Mouse (Mus musculus): ENCODE measurements at regions not wholly inside any gene's neighbourhood (a gene's known extent, or its start where the extent isn't known, plus 50 kb on each side); places are given as distances from the start of the nearest gene placed in this dataset.

DNA sequence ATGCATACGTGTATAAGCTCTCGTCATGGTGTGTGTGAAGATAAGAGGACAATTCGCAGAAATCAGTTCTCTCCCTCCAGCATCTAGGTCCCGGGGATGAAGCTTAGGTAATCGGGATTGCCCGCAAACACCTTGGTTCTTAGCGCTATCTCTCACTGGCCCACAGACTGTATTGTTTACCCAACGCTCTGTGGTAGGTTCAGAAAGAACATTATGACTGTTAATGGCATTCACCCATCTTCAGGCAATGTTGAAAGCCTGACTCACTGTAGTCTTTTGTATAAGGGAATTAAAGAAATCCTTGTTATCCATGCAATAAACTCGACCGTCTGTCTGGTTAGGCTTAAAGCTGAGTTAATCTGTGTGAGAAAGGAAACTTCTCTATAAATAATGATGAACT lies 84.4 kb upstream of the Tgfbr2 start:
- H3K4me3 ChIP-seq (replicated peaks; ENCODE audit: extremely low read depth, low read depth, low read length): no peak overlapping the region
- WGBS: 73% methylated on average over 10 of the region's 10 CpGs
- TF ChIP-seq CTCF (IDR thresholded peaks at IDR 0.05; ENCODE audit: insufficient read depth, low read length) (no peak), POLR2A (IDR thresholded peaks at IDR 0.05; ENCODE audit: borderline replicate concordance, extremely low read depth, low read depth, low read length) (no peak)
- H3K4me1 ChIP-seq (ENCODE audit: control insufficient read depth, insufficient read depth, low read length): no peaks in the 10 kb centered on the region
- DNase-seq: no peak

DNA sequence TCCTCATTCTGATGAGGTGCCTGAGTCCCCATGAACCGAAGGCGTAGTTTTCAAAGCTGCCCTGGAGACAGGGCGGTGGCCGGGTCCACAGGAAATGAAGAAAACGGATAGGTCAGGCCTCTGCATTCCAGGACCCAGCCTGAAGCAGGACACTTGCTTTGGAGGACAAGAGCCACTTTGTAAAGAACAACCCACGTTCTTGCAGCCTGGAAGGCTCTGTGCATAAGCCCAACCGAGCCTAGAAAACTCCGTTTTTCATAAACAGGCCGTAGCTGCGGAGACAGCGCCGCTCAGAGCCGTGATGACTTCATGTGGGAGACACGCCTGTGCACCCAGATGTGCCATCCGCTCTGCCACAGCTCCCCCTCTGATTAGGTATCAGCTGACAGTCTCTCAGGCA lies 78.4 kb upstream of the Tgfbr2 start:
- WGBS: 50% methylated on average over 15 of the region's 15 CpGs
- DNase-seq: peak; percentile 40
- H3K4me1 ChIP-seq (ENCODE audit: control insufficient read depth, insufficient read depth, low read length): peaks cover 3% of the 10 kb centered on the region; the same call in 1 of the 2 replicates
- TF ChIP-seq CTCF (IDR thresholded peaks at IDR 0.05; ENCODE audit: insufficient read depth, low read length) (no peak), POLR2A (IDR thresholded peaks at IDR 0.05; ENCODE audit: borderline replicate concordance, extremely low read depth, low read depth, low read length) (no peak)
- H3K4me3 ChIP-seq (replicated peaks; ENCODE audit: extremely low read depth, low read depth, low read length): no peak overlapping the region

GRCm38 (mm10) chr9:116252788-116253187 lies 77.6 kb upstream of the Tgfbr2 start:
- TF ChIP-seq CTCF (IDR thresholded peaks at IDR 0.05; ENCODE audit: insufficient read depth, low read length) (no peak), POLR2A (IDR thresholded peaks at IDR 0.05; ENCODE audit: borderline replicate concordance, extremely low read depth, low read depth, low read length) (no peak)
- WGBS: 83% methylated on average over 8 of the region's 8 CpGs
- no peak overlapping the region for H3K4me3 ChIP-seq (replicated peaks; ENCODE audit: extremely low read depth, low read depth, low read length)

DNA sequence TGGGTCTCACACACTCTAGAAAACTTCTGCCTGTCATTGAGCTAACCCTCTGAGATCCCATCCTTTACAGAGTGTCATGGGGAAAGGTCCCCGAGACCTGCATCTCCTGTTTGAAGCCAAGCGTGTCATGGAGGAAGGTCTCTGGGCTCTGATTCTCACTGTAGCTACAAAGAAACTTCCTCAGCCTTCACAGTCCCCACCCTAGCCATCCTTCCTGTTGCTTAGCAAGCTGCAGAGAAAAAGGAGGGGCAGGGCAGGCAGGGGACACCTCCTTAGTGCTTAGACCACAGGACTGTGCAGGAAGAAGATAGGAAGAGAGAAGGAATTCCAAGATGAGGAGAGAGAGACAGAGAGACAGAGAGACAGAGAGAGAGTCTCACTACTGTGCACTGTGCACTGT lies 74.6 kb upstream of the Tgfbr2 start:
- TF ChIP-seq POLR2A (IDR thresholded peaks at IDR 0.05; ENCODE audit: borderline replicate concordance, extremely low read depth, low read depth, low read length): no peak
- no peak for TF ChIP-seq CTCF (IDR thresholded peaks at IDR 0.05; ENCODE audit: insufficient read depth, low read length)
- DNase-seq: no peak

More at GRCm38 (mm10) chr9:116252788-116253187, 77.6 kb upstream of the Tgfbr2 start:
- H3K4me1 ChIP-seq (ENCODE audit: control insufficient read depth, insufficient read depth, low read length): peaks cover 3% of the 10 kb centered on the region; the same call in 1 of the 2 replicates
- no peak for DNase-seq

DNA sequence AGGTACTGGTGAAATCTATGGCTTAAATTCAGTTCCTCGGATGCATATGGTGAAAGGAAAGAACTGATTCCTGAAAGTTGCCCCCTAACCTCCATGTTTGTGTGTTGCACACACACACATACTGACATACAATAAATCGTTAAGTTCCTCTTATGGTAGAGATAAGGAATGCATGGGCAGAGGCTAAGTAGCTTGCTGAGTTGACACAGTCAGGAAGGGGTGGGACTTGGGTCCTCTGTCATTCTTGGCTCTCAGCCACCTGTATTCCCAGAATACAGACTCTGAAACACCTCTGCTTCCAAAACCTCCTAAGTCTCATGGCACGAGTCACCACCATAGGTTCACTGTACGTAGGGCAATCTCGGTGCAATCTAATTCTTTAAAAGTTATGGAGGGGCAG lies 70.0 kb upstream of the Tgfbr2 start:
- no peak for TF ChIP-seq CTCF (IDR thresholded peaks at IDR 0.05; ENCODE audit: insufficient read depth, low read length)
- no peak for TF ChIP-seq POLR2A (IDR thresholded peaks at IDR 0.05; ENCODE audit: borderline replicate concordance, extremely low read depth, low read depth, low read length)
- no peak for DNase-seq
- 48% methylated on average over 5 of the region's 5 CpGs for WGBS
- Histone ChIP-seq H3K4me1 (ENCODE audit: control insufficient read depth, insufficient read depth, low read length) (peaks cover 10% of the 10 kb centered on the region), H3K4me3 (replicated peaks; ENCODE audit: extremely low read depth, low read depth, low read length) (no peak overlapping the region)

More for the DNA sequence above, 74.6 kb upstream of the Tgfbr2 start:
- Histone ChIP-seq H3K4me1 (ENCODE audit: control insufficient read depth, insufficient read depth, low read length) (peaks cover 6% of the 10 kb centered on the region; the same call in 1 of the 2 replicates), H3K4me3 (replicated peaks; ENCODE audit: extremely low read depth, low read depth, low read length) (no peak overlapping the region)
- WGBS: 38% methylated on average over 2 of the region's 2 CpGs

GRCm38 (mm10) chr9:116244619-116244899 lies 69.4 kb upstream of the Tgfbr2 start:
- no peak for DNase-seq
- TF ChIP-seq CTCF (IDR thresholded peaks at IDR 0.05; ENCODE audit: insufficient read depth, low read length): no peak
- no peak for TF ChIP-seq POLR2A (IDR thresholded peaks at IDR 0.05; ENCODE audit: borderline replicate concordance, extremely low read depth, low read depth, low read length)
- H3K4me1 ChIP-seq (ENCODE audit: control insufficient read depth, insufficient read depth, low read length): peaks cover 10% of the 10 kb centered on the region
- H3K4me3 ChIP-seq (replicated peaks; ENCODE audit: extremely low read depth, low read depth, low read length): no peak overlapping the region
- WGBS: 89% methylated on average over 1 of the region's 1 CpGs

GRCm38 (mm10) chr9:116243775-116244618 lies 68.8 kb upstream of the Tgfbr2 start:
- Histone ChIP-seq H3K4me1 (ENCODE audit: control insufficient read depth, insufficient read depth, low read length) (peaks cover 10% of the 10 kb centered on the region), H3K4me3 (replicated peaks; ENCODE audit: extremely low read depth, low read depth, low read length) (no peak overlapping the region)
- DNase-seq: no peak
- 85% methylated on average over 8 of the region's 8 CpGs for WGBS
- no peak for TF ChIP-seq POLR2A (IDR thresholded peaks at IDR 0.05; ENCODE audit: borderline replicate concordance, extremely low read depth, low read depth, low read length)
- no peak for TF ChIP-seq CTCF (IDR thresholded peaks at IDR 0.05; ENCODE audit: insufficient read depth, low read length)

DNA sequence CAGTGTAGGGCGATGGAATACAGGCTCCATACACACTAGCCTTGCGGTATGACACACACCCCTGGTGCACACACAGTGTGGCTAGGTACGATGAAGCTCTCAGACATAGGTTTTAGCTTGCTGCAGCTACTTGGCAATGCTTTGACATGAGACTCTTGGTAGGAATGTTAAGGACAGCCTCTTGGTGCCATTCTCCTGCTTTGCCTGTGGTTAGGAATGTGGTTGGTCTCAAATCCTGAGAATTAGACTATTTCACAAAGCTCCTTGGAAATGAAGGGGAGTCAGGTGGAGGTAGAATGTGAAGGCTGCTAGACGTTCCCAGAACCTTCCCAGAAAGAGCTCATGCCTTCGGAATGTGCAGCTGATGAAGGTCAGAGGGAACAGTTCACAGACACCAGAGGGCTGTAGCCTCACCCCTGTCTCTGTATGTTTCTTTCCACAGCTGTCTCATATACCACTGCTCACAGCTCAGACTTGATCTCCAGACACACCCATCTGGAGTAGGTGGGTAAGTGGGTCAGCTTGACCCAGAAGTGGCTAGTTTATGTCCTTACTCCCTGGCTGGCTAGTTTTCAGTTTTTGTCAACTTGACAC lies 66.9 kb upstream of the Tgfbr2 start:
- TF ChIP-seq CTCF (IDR thresholded peaks at IDR 0.05; ENCODE audit: insufficient read depth, low read length) (no peak), POLR2A (IDR thresholded peaks at IDR 0.05; ENCODE audit: borderline replicate concordance, extremely low read depth, low read depth, low read length) (no peak)
- DNase-seq: no peak
- 70% methylated on average over 5 of the region's 5 CpGs for WGBS

DNA sequence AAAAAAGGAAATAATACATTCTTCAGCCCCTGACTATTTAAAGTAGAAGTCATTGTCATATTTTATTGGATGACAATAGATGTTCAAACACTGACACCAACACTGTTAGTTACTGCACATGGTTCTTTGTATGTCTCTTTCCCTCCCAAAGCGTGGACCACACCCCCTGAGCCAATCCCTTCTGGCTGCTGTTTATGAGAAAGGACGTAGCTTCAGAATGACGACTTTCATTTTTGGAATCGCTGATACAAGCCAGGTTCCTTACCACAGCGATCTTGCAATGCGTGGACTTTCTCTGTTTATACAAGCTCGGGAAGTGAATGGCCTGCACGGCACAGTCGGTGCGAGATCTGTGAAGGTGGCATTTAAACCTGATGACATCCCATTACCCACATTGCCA lies 66.1 kb upstream of the Tgfbr2 start:
- TF ChIP-seq CTCF (IDR thresholded peaks at IDR 0.05; ENCODE audit: insufficient read depth, low read length): no peak
- no peak for TF ChIP-seq POLR2A (IDR thresholded peaks at IDR 0.05; ENCODE audit: borderline replicate concordance, extremely low read depth, low read depth, low read length)
- 17% methylated on average over 10 of the region's 10 CpGs for WGBS
- H3K4me1 ChIP-seq (ENCODE audit: control insufficient read depth, insufficient read depth, low read length): peaks cover 9% of the 10 kb centered on the region
- peak overlapping the region; percentile 44 for H3K4me3 ChIP-seq (replicated peaks; ENCODE audit: extremely low read depth, low read depth, low read length)
- DNase-seq: no peak

More for the DNA sequence above, 66.9 kb upstream of the Tgfbr2 start:
- Histone ChIP-seq H3K4me3 (replicated peaks; ENCODE audit: extremely low read depth, low read depth, low read length) (no peak overlapping the region), H3K4me1 (ENCODE audit: control insufficient read depth, insufficient read depth, low read length) (peaks cover 10% of the 10 kb centered on the region)

DNA sequence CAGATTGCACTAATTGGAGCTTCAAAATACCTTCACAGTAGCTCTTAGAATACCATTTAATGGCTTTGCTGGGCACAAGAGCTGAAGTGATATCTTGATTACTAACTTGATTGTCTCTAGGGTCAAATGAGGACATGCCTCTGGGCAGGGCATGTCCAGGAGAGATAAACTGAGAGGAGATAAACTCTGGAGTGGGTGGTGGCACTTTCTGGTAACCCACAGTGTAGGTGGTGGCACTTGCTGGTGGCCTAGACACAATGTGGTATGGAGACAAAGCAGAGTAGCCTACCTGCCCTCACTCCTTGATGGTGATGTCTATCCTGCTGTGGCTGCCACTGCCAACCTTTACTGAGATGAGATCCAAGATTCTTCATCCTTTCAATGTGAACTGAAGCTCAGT lies 61.7 kb upstream of the Tgfbr2 start:
- TF ChIP-seq POLR2A (IDR thresholded peaks at IDR 0.05; ENCODE audit: borderline replicate concordance, extremely low read depth, low read depth, low read length) (no peak), CTCF (IDR thresholded peaks at IDR 0.05; ENCODE audit: insufficient read depth, low read length) (no peak)
- Histone ChIP-seq H3K4me3 (replicated peaks; ENCODE audit: extremely low read depth, low read depth, low read length) (no peak overlapping the region), H3K4me1 (ENCODE audit: control insufficient read depth, insufficient read depth, low read length) (peaks cover 4% of the 10 kb centered on the region)
- no peak for DNase-seq

All from lung, adult 2 months (tissue).